Mouse (Mus musculus) left cerebral cortex, postnatal 10 days (tissue): ENCODE measurements around the gene Gpr107. TPM values are rescaled to one million over a fixed set of nuclear protein-coding genes. Genes with fewer than 3 reads are reported as not detected.
"Not testable (repeated sequence)": the region's sequence is repeated elsewhere in the genome, so short reads cannot be mapped to it uniquely, and the experiment has no call there.

Experiments used
- DNase-seq, 2 experiments: peaks; one replicate each; pipeline ENCODE4 v3.0.0; 2021 to 2022; ENCODE audit warnings: low spot score in 2 of 2, mixed read lengths in 1 of 2; ENCODE audit errors: extremely low spot score in 1 of 2
- intact Hi-C: fragments of 180-260 bp; cut with DNase I; formaldehyde crosslinking; loops from one replicate; pipeline ENCODE4 v1.15.1; 2025
- total RNA-seq, 2 experiments: library from RNA; stranded (reverse); gene quantifications; 2 replicates each; pipeline ENCODE4 v1.2.3; 2021

The Gpr107 gene
- total RNA-seq, 2 experiments from 2014 or later: 50.2 to 61.9 TPM

GRCm38 (mm10) chr2:31143326-31143725 is 8.8 kb upstream of the Gpr107 start:
- DNase-seq: no peak
- intact Hi-C loops: loop anchor here (10.0 kb wide), 2 partner anchors 89 to 119 kb away; no protein-coding TSS in a partner anchor

GRCm38 (mm10) chr2:31143768-31144695 is 8.1 kb upstream of the Gpr107 start:
- DNase-seq: no peak
- intact Hi-C loops: loop anchor here (10.0 kb wide), 2 partner anchors 89 to 119 kb away; no protein-coding TSS in a partner anchor

- DNase-seq: no peak
- intact Hi-C loops: loop anchor here (10.0 kb wide), 2 partner anchors 90 to 120 kb away; no protein-coding TSS in a partner anchor
Observed at GRCm38 (mm10) chr2:31144901-31145300, 7.2 kb upstream of the Gpr107 start.

- intact Hi-C loops: loop anchor here (10.0 kb wide), 2 partner anchors 92 to 122 kb away; no protein-coding TSS in a partner anchor
- DNase-seq: no peak
Observed at GRCm38 (mm10) chr2:31147054-31147453, 5.1 kb upstream of the Gpr107 start.

- no peak for DNase-seq
- intact Hi-C loops: no loop called here
Observed at GRCm38 (mm10) chr2:31150762-31151161, 1.4 kb upstream of the Gpr107 start.

GRCm38 (mm10) chr2:31156846-31157245 is 4.7 kb downstream of the Gpr107 start:
- intact Hi-C loops: no loop called here

GRCm38 (mm10) chr2:31160147-31160920 is 8.2 kb downstream of the Gpr107 start:
- DNase-seq: no peak
- intact Hi-C loops: no loop called here

More at GRCm38 (mm10) chr2:31156846-31157245, 4.7 kb downstream of the Gpr107 start:
- DNase-seq: no peak

GRCm38 (mm10) chr2:31161620-31162019 is 9.5 kb downstream of the Gpr107 start:
- intact Hi-C loops: no loop called here

GRCm38 (mm10) chr2:31163361-31164118 is 11.4 kb downstream of the Gpr107 start:
- intact Hi-C loops: no loop called here
- no peak for DNase-seq

More at GRCm38 (mm10) chr2:31161620-31162019, 9.5 kb downstream of the Gpr107 start:
- DNase-seq: no peak

- DNase-seq: peak in 1 of 2 experiments; percentile 55
- intact Hi-C loops: no loop called here
Observed at GRCm38 (mm10) chr2:31164841-31165455, 12.8 kb downstream of the Gpr107 start.

GRCm38 (mm10) chr2:31165529-31165928 is 13.4 kb downstream of the Gpr107 start:
- DNase-seq: no peak
- intact Hi-C loops: no loop called here

GRCm38 (mm10) chr2:31167571-31167970 is 15.5 kb downstream of the Gpr107 start:
- intact Hi-C loops, DNase-seq: not testable (repeated sequence)

- DNase-seq: peak in 1 of 2 experiments; percentile 28
- intact Hi-C loops: no loop called here
Observed at GRCm38 (mm10) chr2:31169001-31169400, 16.9 kb downstream of the Gpr107 start.

GRCm38 (mm10) chr2:31170164-31170563 is 18.0 kb downstream of the Gpr107 start:
- intact Hi-C loops: no loop called here
- no peak for DNase-seq

GRCm38 (mm10) chr2:31172001-31172400 is 19.9 kb downstream of the Gpr107 start:
- DNase-seq: peak in 1 of 2 experiments; percentile 49
- intact Hi-C loops: no loop called here

- intact Hi-C loops: no loop called here
- DNase-seq: no peak
Observed at GRCm38 (mm10) chr2:31172536-31172935, 20.4 kb downstream of the Gpr107 start.

GRCm38 (mm10) chr2:31173290-31173689 is 21.2 kb downstream of the Gpr107 start:
- no peak for DNase-seq
- intact Hi-C loops: no loop called here

- DNase-seq, intact Hi-C loops: not testable (repeated sequence)
Observed at GRCm38 (mm10) chr2:31178593-31178992, 26.5 kb downstream of the Gpr107 start.
